ENCODE assay signal across 9 mouse cellular contexts in genomic region chr17:85395502-85395901, GRCm38 (mm10).
DNase-seq lines count a peak whose midpoint lies in the region; ATAC-seq lines count a peak whose summit lies in the region.
"Had no signal": no experiment of that assay in that cellular context is flagged by ENCODE, and none has a peak within 500 bp of the region (broad histone marks: within the 10 kb centered on the region; RNA-seq: fewer than 3 reads in every experiment).

No protein-coding gene starts in this region.

- no peaks in the 10 kb centered on the region for H3K9me3 ChIP-seq in hindbrain, embryonic 14.5 days (ENCODE audit: control insufficient read depth, low read length)
- H3K9me3 ChIP-seq: heart, embryonic 15.5 days had no signal

- H3K27me3 ChIP-seq in hindbrain, embryonic 14.5 days (ENCODE audit: control insufficient read depth, insufficient read depth, low read length), result peaks cover 7% of the 10 kb centered on the region; the same call in 1 of the 2 replicates
- H3K27me3 ChIP-seq: heart, embryonic 15.5 days had no signal

- H3K27ac ChIP-seq in hindbrain, embryonic 14.5 days, result no peak overlapping the region
- H3K27ac ChIP-seq: heart, embryonic 15.5 days had no signal

- H3K4me1 ChIP-seq in hindbrain, embryonic 14.5 days (replicated peaks; ENCODE audit: control insufficient read depth, insufficient read depth, low read length), result peaks cover 37% of the 10 kb centered on the region

- H3K36me3 ChIP-seq in hindbrain, embryonic 14.5 days (replicated peaks; ENCODE audit: control insufficient read depth, insufficient read depth), result no peaks in the 10 kb centered on the region
- H3K36me3 ChIP-seq: heart, embryonic 15.5 days had no signal

- H3K4me3 ChIP-seq in hindbrain, embryonic 14.5 days (replicated peaks; ENCODE audit: low read length), result no peak overlapping the region
- H3K4me3 ChIP-seq: heart, embryonic 15.5 days had no signal

- 44% methylated on average over 5 of the region's 5 CpGs for WGBS in hindbrain, embryonic 14.5 days

- DNase-seq in kidney, postnatal 14 days, result peak; percentile 13
- DNase-seq in kidney, adult 18-20 months, result no peak
- DNase-seq in brain, adult 2 months (ENCODE audit: low read depth, low spot score), result peak; percentile 31
- DNase-seq in hindbrain, embryonic 14.5 days (ENCODE audit: low spot score), result no peak
- no peak for DNase-seq in left cerebral cortex, adult 18-20 months (ENCODE audit: low spot score in 2 of 2)
- no peak for DNase-seq in cerebellum, adult 18-20 months
- DNase-seq in c-Kit-positive CD71-positive TER-119-positive erythroid progenitor cells, embryonic 14.5 days (ENCODE audit: low spot score), result no peak

- H3K9ac ChIP-seq in hindbrain, embryonic 14.5 days, result no peak overlapping the region
- H3K9ac ChIP-seq: heart, embryonic 15.5 days had no signal

- ATAC-seq in hindbrain, embryonic 14.5 days (ENCODE audit: low FRiP score), result peak; percentile 59; the same call in 1 of the 2 replicates
- peak; percentile 88 for ATAC-seq in monocyte, adult 5-6 weeks (replicated peaks; ENCODE audit: insufficient number of reproducible peaks, low FRiP score, low TSS enrichment, poor library complexity, severe bottlenecking)

- H3K4me2 ChIP-seq in hindbrain, embryonic 14.5 days (replicated peaks), result no peak overlapping the region
- H3K4me2 ChIP-seq: heart, embryonic 15.5 days had no signal

Comparison
In these comparisons a context has a peak if more than half of its experiments do, and no peak if none do; other contexts are left out.
1. DNase-seq: peak in kidney, postnatal 14 days (single experiment) and brain, adult 2 months (single experiment); none in kidney, adult 18-20 months (single experiment), hindbrain, embryonic 14.5 days (single experiment), left cerebral cortex, adult 18-20 months (0 of 2), cerebellum, adult 18-20 months (0 of 2) and c-Kit-positive CD71-positive TER-119-positive erythroid progenitor cells, embryonic 14.5 days (single experiment).